Mouse (Mus musculus): Measurements from ENCODE around the gene Pigr. TPM values are rescaled to one million over a fixed set of nuclear protein-coding genes. Genes with fewer than 3 reads are reported as not detected.

Pigr gene
- polyA plus RNA-seq, 1 experiment from 2014 or later, result not detected

DNA sequence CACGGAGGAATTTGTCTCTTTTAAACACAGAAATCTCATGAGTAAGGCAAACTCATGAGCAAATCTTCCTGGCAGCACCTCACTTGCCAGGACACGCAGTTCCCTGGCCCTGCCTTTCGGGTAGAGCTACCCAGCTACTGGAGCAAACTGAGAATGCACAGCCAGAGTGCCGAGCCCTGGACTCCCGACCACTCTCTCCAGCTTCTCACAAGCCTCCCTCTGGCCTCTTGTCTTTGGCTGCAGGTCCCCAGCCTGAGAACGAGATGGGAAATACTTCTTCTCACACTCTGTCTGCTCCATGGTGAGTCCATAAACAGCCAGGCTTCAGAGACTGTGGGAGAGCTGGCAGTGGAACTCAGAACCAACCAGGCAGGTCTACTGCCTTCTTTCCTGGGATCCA, 23.5 kb upstream of the Pigr start:
- H3K4me1 ChIP-seq, result no peaks in the 10 kb centered on the region; the same call in 1 of the 2 replicates
- no peak overlapping the region for H3K9ac ChIP-seq
- no peak overlapping the region for H3K27ac ChIP-seq
- H3K27me3 ChIP-seq, result no peaks in the 10 kb centered on the region
- no peak overlapping the region for H3K4me2 ChIP-seq (replicated peaks)
- no peaks in the 10 kb centered on the region for H3K36me3 ChIP-seq
- no peak for ATAC-seq (ENCODE audit: insufficient number of reproducible peaks, insufficient read depth, low FRiP score, low TSS enrichment)
- H3K4me3 ChIP-seq, result no peak overlapping the region
- 53% methylated on average over 6 of the region's 6 CpGs for WGBS
- no peaks in the 10 kb centered on the region for H3K9me3 ChIP-seq

DNA sequence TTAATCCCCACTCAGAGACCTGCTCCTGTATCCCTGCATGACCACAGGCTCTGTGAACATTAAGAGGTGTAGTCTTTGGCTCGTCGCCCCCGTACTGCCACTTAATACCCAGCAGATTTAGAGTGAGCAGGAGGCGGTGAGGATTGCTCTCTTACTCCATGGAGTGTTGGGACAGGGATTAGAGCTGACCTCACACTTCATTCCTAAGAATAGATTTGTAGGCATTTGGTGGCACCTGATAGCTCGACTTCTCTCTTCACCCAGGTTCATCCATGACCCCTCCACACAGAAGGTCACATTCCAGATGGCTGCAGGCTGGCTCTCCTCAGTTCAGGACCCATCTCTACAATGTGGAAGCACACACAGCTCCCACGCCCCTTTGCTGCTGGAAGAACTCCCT, 22.2 kb upstream of the Pigr start:
- no peaks in the 10 kb centered on the region; the same call in 1 of the 2 replicates for H3K4me1 ChIP-seq

DNA sequence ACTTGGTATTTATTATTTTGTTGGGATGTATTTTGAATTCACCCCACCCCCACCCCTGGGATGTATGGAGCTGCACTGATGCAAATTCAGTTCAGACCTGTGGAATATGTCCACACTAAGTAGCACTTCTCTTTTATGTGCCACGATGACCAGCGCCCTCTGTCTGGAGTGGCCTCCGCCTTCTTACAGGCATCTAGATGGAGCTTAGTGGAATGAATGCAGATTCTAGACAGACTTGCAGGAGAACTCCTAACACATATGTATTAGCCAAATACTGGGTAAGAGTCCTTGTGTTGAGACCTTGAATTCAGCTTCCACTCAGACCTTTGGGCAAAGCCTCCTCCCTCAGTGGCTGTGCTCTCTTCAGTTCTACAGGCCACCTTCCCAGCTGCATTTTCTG, 15.6 kb upstream of the Pigr start:
- H3K4me3 ChIP-seq, result no peak overlapping the region
- no peaks in the 10 kb centered on the region for H3K4me1 ChIP-seq
- 84% methylated on average over 3 of the region's 3 CpGs for WGBS
- H3K9ac ChIP-seq, result no peak overlapping the region
- H3K36me3 ChIP-seq, result no peaks in the 10 kb centered on the region
- no peak for ATAC-seq (ENCODE audit: insufficient number of reproducible peaks, insufficient read depth, low FRiP score, low TSS enrichment)
- H3K27me3 ChIP-seq, result no peaks in the 10 kb centered on the region
- no peak overlapping the region for H3K27ac ChIP-seq
- no peak overlapping the region for H3K4me2 ChIP-seq (replicated peaks)
- no peaks in the 10 kb centered on the region for H3K9me3 ChIP-seq

More for the DNA sequence above, 22.2 kb upstream of the Pigr start:
- H3K9me3 ChIP-seq, result no peaks in the 10 kb centered on the region
- H3K4me3 ChIP-seq, result no peak overlapping the region
- no peak for ATAC-seq (ENCODE audit: insufficient number of reproducible peaks, insufficient read depth, low FRiP score, low TSS enrichment)
- no peak overlapping the region for H3K4me2 ChIP-seq (replicated peaks)
- no peaks in the 10 kb centered on the region for H3K36me3 ChIP-seq
- H3K27ac ChIP-seq, result no peak overlapping the region
- WGBS, result 63% methylated on average over 6 of the region's 6 CpGs
- no peaks in the 10 kb centered on the region for H3K27me3 ChIP-seq
- no peak overlapping the region for H3K9ac ChIP-seq

DNA sequence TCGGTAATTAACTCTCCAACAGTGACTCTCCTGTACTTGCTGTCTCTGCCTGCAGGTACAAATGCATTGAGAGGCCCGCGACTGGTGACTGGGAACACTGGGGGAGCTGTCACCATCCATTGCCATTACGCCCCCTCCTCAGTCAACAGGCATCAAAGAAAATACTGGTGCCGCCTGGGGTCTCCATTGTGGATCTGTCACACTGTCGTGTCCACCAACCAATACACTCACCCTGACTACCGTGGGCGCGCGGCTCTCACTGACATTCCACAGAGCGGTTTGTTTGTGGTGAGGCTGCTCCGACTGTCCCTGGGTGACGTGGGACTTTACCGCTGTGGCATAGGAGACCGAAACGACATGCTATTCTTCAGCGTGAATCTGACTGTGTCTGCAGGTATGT, 15.2 kb upstream of the Pigr start:
- no peaks in the 10 kb centered on the region for H3K27me3 ChIP-seq
- H3K36me3 ChIP-seq, result no peaks in the 10 kb centered on the region
- WGBS, result 64% methylated on average over 17 of the region's 17 CpGs
- H3K4me2 ChIP-seq (replicated peaks), result no peak overlapping the region
- H3K9me3 ChIP-seq, result no peaks in the 10 kb centered on the region
- H3K4me1 ChIP-seq, result no peaks in the 10 kb centered on the region
- no peak overlapping the region for H3K9ac ChIP-seq
- no peak overlapping the region for H3K4me3 ChIP-seq
- no peak overlapping the region for H3K27ac ChIP-seq
- ATAC-seq (ENCODE audit: insufficient number of reproducible peaks, insufficient read depth, low FRiP score, low TSS enrichment), result no peak

DNA sequence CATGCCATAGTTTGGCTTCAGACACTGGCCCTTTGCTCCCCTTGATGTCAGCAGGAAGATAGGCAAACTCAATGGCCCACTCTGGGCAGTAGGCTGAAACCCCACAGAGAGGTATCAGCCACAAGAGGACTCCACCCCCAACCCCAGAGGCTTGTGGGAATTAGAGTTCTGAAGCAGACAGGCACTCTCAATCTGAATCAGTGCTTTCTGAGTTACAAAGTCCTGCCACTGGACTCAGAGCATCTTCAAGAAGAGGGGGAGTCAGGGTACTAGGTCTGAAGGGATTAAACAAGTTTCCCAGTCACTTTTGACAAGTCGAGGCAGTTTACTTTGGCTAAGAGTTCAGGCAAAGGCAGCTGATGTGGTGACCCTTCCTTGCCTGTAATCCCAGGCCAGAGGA, 6.7 kb upstream of the Pigr start:
- Histone ChIP-seq H3K27me3 (no peaks in the 10 kb centered on the region), H3K27ac (no peak overlapping the region), H3K4me1 (no peaks in the 10 kb centered on the region), H3K4me3 (no peak overlapping the region), H3K9me3 (no peaks in the 10 kb centered on the region), H3K4me2 (replicated peaks) (no peak overlapping the region), H3K36me3 (no peaks in the 10 kb centered on the region), H3K9ac (no peak overlapping the region)
- no peak for ATAC-seq (ENCODE audit: insufficient number of reproducible peaks, insufficient read depth, low FRiP score, low TSS enrichment)
- 74% methylated on average over 1 of the region's 1 CpGs for WGBS

DNA sequence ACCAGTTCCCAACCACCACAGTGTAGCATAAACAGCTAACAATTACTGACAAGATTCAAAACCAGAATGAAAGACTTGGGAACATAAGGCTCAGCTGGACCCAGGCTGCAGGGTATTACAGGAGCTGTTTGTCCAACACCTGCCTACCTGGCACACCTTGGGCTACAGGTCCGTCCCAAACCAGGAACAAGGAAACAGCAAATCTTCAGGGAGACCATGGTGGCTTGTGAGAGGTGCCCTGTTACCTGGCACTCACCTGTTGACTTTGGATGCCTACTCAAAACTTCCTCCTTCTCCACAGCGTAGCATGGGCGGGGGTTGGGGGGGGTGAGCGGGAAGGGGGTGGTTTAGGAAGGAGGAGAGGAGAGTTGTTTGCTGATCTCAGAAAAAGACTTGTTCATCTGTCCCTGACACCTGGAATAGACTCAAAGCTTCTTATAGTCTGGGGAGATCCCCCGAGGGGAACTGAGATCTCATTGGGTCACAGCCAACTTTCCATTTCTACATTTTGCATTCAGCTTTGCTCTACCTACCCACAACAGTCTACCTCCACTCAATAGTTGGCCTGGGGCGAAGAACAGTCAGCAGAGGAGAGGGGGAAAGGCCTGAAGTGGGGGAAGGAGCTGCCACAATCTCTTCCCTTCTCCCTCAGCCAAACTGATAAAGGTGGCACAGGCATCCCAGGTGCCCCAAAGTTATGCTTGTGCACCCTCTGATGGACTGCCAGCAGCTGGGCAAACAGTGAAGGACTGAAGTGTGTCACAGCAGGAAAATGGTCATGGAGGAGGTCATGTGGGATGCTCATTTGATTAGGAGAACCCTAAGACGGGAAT, 6.0 kb upstream of the Pigr start:
- Histone ChIP-seq H3K9ac (no peak overlapping the region), H3K4me1 (no peaks in the 10 kb centered on the region), H3K36me3 (no peaks in the 10 kb centered on the region), H3K27ac (no peak overlapping the region), H3K27me3 (no peaks in the 10 kb centered on the region), H3K9me3 (no peaks in the 10 kb centered on the region), H3K4me2 (replicated peaks) (no peak overlapping the region), H3K4me3 (no peak overlapping the region)
- 87% methylated on average over 7 of the region's 7 CpGs for WGBS
- ATAC-seq (ENCODE audit: insufficient number of reproducible peaks, insufficient read depth, low FRiP score, low TSS enrichment), result no peak

DNA sequence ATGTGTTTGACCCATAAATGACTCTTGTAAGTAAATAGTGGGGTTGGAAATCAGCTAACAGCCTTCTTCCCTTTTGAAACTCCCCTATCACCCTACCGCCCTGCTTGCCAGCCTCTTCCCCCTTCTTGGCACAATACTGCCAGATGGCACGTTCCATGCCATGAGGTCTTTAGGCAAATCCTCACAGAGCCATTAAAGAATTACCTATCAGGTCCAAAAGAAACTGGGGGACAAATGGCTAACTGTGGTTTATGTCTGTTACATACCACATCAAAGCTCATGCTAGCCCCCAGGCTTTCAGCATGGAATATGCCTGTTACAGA, 5.4 kb upstream of the Pigr start:
- Histone ChIP-seq H3K27me3 (no peaks in the 10 kb centered on the region), H3K36me3 (no peaks in the 10 kb centered on the region), H3K4me1 (no peaks in the 10 kb centered on the region), H3K27ac (no peak overlapping the region), H3K9ac (no peak overlapping the region), H3K9me3 (no peaks in the 10 kb centered on the region), H3K4me2 (replicated peaks) (no peak overlapping the region), H3K4me3 (no peak overlapping the region)
- ATAC-seq (ENCODE audit: insufficient number of reproducible peaks, insufficient read depth, low FRiP score, low TSS enrichment), result no peak
- 93% methylated on average over 2 of the region's 2 CpGs for WGBS

DNA sequence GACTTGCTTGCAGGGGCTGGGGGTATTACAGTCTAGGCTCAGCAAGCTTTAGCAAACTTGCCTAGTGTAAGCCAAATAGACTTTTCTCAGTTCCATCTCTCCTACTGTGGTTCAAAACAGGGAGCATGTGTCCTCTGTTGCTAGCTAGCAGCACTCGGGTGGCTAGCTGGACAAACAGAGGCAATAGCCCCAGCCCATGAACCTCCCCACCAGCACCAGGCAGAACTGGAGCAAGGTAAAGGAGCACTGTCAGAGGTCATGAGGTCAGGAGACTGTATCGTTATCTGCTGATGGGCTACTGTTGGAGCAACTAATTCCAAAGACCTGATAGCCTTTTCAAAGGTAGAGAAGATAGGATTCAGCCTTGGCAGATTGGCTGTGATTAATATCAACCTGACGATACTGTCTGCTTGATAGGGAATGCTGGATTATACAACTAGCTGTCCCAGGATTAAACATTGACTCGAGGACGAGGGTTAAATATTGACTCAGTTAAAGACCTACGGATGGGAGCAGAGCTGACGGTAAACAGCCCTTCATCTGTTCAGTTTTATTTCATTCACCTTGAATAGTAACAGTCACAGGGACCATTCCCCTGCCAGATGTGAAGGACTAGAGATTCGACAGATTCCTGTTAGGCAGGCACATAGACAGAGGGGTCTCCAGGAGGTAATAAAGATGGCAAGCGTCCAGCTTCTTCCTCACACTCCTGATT, 4.4 kb upstream of the Pigr start:
- Histone ChIP-seq H3K4me1 (no peaks in the 10 kb centered on the region), H3K9me3 (no peaks in the 10 kb centered on the region), H3K27me3 (no peaks in the 10 kb centered on the region), H3K9ac (no peak overlapping the region), H3K4me2 (replicated peaks) (no peak overlapping the region), H3K4me3 (no peak overlapping the region), H3K36me3 (no peaks in the 10 kb centered on the region), H3K27ac (no peak overlapping the region)
- 83% methylated on average over 9 of the region's 9 CpGs for WGBS
- no peak for ATAC-seq (ENCODE audit: insufficient number of reproducible peaks, insufficient read depth, low FRiP score, low TSS enrichment)

DNA sequence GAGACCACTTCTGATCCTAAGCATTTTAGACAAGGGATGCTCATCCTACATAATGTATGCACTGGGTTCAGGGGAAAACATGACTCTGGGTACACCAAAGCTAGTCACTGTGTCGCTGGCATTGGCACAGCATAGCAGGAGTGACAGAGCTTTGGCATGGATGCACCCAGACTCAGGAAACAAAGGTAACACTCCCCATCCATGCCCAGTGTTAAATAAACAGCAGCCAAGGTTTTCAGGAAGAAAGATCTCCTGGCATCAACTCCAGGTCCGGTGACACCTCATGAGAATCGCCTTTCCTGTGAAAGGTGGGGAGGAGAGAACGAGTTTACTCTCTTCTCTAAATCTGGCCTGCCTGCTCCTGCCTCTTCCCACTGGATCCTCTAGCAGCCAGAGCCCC, 2.2 kb downstream of the Pigr start:
- 70% methylated on average over 4 of the region's 4 CpGs for WGBS
- H3K9ac ChIP-seq, result no peak overlapping the region
- no peaks in the 10 kb centered on the region; the same call in 1 of the 2 replicates for H3K4me1 ChIP-seq
- no peaks in the 10 kb centered on the region for H3K9me3 ChIP-seq
- H3K4me2 ChIP-seq (replicated peaks), result no peak overlapping the region
- H3K36me3 ChIP-seq, result no peaks in the 10 kb centered on the region
- no peak overlapping the region for H3K4me3 ChIP-seq
- no peak overlapping the region for H3K27ac ChIP-seq
- no peak for ATAC-seq (ENCODE audit: insufficient number of reproducible peaks, insufficient read depth, low FRiP score, low TSS enrichment)
- no peaks in the 10 kb centered on the region for H3K27me3 ChIP-seq

DNA sequence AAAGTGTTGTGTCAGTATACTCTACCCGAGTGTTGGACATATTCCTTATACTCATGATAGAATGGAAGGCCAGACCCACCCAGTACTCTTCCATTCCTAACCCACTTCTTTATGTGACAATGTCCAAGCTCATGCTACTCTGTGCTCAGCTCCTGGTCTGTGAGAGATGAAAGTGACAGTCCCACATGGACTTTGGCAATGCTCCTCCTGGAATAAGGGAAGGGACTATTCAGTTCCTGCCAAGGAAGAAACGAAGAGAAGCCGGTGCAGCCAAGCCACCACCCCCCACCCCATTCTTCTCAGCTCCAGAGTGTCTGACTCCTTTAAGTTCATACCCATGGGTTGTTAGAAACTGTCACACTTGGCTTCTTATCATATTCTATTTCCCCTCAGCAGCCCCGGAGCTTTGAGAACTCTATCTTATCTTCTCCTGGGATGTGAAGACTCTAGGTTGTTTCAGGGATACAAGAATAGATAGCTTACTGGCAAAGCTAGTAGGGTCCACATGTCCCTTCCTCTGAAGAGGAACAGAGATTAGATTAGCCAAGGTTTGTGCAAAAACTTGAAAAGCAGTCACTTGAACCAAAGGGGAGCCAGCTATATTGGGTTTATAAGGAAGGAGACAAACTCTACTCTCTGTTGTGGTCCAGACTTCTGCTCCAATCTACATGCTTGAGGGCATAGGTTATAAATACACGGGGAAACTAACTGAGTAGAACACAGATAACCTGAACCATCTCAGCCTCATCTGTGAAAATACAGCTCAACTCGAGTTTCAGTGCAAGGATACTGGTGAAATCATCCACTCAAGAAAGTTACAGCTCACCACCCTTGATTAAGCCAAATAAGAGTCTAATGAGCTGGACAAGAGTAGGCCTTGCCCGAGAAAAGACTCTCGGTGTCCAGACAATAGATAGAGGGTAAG, 3.7 kb downstream of the Pigr start:
- Histone ChIP-seq H3K4me3 (no peak overlapping the region), H3K9me3 (no peaks in the 10 kb centered on the region), H3K4me1 (no peaks in the 10 kb centered on the region; the same call in 1 of the 2 replicates), H3K27me3 (no peaks in the 10 kb centered on the region), H3K27ac (no peak overlapping the region), H3K36me3 (no peaks in the 10 kb centered on the region), H3K4me2 (replicated peaks) (no peak overlapping the region), H3K9ac (no peak overlapping the region)
- no peak for ATAC-seq (ENCODE audit: insufficient number of reproducible peaks, insufficient read depth, low FRiP score, low TSS enrichment)
- 79% methylated on average over 8 of the region's 8 CpGs for WGBS

DNA sequence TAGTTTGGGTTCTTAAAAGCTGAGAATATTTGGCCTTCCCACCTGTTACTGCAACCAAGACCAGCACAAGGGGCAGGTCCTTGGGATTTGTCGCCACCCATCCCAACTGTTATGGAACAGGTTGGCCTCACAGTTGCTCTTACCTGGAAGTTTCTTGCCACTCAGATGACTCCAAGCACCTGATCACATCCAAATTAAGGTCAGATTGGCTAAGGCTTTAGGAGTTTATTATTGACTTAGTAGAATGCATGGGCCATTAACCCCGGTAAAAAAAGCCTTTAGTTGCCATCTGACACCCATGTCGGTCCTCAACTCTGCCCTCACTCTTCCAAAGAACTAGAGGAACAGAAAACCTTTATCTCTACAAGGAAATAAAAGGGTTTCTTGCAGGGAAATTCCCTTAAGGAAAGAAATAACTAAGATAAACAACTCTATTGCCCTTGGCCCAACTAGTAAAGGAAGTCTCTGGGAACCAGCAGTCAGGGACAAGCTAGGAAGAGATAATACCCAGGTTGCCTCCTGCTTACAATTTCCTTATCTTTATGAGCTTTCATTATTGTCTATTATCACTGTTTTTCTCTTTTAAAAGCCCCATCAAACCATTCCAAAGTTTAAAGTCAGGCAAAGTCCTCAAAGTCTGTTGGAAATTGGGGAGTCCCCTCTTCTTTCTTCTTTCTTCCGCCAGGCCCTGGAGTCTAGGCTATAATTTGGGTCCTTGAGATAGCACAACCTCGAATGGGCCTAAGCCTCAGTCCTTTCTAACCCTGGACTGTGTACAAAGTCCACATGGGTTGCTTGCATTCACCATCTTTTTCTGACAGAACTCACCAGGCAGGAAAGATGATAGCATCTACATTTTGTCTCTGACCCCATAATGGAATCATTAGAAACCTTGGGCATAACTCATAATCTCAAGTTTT, 6.0 kb downstream of the Pigr start:
- no peaks in the 10 kb centered on the region for H3K27me3 ChIP-seq
- H3K4me3 ChIP-seq, result no peak overlapping the region
- no peaks in the 10 kb centered on the region for H3K9me3 ChIP-seq
- no peak overlapping the region for H3K27ac ChIP-seq
- no peak overlapping the region for H3K4me2 ChIP-seq (replicated peaks)
- WGBS, result 74% methylated on average over 5 of the region's 5 CpGs
- no peak for ATAC-seq (ENCODE audit: insufficient number of reproducible peaks, insufficient read depth, low FRiP score, low TSS enrichment)
- H3K36me3 ChIP-seq, result no peaks in the 10 kb centered on the region
- no peak overlapping the region for H3K9ac ChIP-seq
- no peaks in the 10 kb centered on the region; the same call in 1 of the 2 replicates for H3K4me1 ChIP-seq

Measured in embryonic facial prominence, embryonic 12.5 days (tissue).